Mouse (Mus musculus) NIH3T3 (cell line): ENCODE data around the gene Nampt.

Experiments
- DNase-seq: peaks from one replicate; pipeline ENCODE4 v3.0.0-alpha.2; 2012; ENCODE audit warnings: low read depth

Gene Nampt

DNA sequence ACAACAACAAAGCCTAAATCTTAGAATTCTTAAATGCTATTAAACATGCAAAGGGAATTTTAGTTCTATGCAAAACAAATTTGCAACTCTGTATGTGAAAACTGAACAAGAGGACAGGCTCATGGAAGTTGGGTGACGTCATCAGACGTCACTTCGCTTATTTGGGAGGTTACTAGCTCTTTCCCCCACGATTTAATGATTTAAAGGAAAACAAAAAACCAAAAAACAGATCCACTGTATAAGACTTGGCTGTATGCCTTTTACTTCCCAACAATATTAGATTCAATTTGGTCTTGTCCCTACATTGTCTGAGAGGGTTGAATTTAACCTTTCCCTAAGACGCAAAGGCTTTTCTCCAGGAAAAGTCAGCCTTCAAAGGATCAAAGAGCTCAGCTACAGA lies at the start of gene Nampt:
Gene Nampt (plus strand): TSS at position 130 of the 400 bp plus-strand sequence.
- DNase-seq = peak; percentile 91

DNA sequence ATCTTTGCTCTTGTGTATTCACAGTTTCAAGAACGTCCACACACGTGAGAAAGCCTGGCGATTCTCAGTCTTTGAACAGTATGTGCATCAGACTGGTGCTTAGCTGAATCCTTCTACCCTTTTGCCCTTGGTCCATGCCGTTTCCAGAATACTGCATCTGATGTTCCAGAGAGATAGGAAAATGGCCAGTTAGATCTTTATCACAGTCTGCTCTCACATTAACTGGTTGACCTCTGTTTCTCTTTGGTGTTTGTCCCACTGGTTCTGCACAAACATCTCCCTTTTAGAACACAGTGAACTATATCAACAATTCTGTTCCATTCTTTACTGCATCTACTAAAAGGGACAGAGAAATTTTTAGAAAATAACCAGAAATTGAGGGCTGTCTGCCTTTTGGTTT lies 48.6 kb upstream of the Nampt start:
- DNase-seq = no peak

DNA sequence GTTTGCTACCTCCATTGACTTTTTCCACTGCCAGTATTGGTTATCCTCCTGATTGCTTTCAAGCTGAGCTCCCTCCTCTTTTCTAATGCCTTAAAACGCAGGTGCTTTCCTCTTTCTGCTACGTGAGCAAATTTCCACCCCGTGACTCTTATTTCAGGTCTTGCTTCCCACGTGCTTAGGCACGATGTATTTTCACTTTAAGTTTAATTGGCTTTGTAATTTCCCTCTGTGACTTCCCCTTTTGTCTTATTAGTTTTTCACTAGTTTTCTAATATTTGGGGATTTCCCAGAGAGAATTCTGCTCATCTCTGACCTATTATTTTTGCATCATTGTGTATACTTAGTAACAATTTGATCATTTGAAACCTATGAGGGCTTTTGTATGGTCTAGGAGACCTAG lies 44.8 kb upstream of the Nampt start:
- no peak for DNase-seq

DNA sequence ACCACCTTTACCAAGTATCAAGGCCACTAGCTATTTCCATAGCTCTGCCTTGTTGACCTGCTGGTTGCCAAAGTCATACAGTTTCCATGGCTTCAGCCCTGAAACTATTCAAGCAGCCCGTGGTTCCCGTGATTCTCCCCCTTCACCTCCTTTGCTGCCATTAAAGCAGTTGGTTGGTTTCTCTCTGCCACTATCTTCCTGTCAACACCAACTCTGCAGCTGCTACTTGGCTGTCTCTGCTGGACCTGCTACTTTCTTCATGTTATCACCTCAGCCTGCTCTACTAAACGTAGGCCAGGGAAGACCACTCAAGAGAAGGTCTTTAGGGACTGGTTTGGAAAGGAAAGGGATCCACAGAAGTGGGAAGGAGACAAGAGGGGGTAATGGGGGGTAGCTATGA lies 30.3 kb upstream of the Nampt start:
- DNase-seq = no peak

DNA sequence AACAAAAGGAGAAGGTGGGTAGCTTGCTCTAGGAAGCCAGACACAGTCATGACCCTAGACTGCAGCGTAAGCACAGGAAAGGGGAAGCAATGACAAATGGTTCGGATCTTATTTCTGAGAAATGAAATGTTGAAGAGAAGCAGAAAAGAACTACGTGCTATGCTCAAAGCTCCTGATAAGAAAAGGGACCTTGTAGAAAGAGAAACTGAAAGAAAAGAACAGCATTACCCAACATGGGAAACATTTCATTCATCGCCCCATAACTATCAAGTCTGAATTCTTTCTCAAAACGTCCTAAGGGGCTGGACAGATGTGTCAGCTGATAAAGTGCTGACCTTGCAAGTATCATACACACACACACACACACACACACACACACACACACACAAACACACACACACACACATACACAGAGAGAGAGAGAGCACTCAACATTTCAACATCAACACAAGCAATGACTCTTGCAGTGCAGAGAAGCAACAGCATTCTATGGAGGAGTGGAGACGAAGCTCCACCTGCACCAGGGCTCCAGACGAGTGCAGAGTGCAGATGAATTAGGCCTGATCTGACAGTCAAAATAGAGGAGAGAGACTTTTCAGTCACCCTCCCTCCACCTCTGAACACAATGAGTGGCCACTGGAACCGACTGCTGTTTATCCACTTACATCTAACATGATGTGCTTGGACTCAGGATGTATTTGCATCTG lies 23.4 kb upstream of the Nampt start:
- DNase-seq = no peak

DNA sequence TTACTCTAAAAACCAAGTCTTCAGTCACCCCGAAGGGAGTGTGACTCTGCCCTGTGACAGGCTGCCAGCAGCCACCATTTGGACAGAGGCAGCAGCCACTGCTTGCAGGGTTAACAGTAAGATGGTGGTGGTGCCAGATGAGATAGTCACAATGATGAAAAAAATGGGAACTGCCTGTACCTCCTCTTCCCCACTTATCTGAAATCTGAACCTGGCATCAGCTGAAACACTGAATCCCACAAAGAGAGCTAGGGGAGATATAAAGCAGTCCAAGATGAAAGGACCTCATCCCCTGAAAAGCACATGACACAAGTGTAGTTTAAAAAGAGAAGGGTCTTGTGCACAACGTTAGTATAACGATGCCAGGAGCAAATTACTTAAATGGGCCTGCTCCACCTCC lies 21.9 kb upstream of the Nampt start:
- DNase-seq = no peak

DNA sequence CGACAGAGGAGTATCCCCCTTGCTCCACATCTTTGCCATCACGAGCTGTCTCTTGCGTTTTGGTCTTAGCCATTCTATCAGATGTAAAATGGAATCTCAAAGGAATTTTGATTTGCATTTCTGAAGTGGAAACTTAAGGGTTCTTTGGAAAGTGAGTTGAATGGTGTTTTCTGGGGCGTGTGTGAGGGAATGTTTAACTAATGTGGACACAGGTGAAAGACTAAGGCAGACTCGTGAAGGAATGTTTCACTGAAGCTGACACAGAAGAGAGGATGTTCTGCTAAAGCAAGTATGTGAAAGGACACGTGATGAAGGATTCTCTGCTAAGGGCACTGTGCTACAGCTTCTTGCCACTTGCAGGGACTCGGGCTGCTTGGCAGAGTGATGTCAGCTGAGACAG lies 18.3 kb upstream of the Nampt start:
- no peak for DNase-seq

DNA sequence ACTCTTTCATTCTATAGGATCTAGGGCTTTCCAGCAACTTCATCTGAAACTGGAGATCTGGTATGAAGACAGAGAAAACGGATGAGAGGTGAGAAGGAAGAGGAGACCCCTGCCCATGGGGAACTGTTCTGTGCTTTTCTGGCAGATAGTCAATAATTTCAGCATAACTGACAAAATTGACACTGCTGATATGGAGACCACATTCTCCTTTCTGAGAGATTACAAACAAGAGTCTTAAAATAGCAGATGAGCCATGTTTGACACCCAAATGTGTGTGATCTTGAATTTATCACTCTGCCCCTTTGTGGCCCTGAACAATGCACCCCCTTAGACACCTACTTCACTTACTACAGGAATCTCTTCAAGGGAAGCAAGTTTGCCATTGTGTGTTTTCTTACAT lies 13.8 kb upstream of the Nampt start:
- no peak for DNase-seq

DNA sequence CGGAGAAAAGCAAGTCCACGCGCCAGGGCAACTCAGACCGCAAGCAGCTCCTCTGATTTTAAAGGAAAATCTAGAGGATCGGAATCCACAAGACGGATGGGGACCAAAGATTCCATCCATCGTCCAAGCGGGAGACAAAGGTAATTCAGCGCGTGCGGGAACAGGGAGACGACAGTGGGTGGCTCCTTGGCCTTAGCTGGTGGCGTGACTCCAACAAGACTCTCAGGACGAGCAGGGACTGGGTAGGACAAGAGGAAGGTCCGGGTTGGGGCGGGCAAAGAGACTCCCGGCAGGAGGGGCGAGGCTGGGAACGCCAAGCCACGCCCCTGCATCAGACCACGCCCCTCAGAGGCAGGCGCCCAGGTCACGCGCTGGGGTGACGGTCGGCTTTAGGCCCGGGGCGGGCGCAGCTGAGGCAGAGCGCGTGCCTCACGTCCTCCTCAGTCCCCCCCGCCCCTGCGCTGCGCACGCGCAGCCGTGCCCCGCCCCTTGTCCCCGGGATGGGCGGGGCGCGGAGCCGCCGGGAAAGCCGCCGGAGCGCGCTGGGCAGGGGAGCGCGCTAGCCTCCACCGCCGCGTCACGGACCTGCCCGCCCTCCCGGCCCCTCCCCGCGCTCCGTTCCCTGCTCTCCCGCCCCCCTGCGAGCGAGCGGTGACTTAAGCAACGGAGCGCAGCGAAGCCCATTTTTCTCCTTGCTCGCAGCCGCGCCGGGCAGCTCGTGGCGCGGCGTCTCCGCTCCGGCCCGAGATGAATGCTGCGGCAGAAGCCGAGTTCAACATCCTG lies 669 bp downstream of the Nampt start:
- DNase-seq = peak; percentile 99

DNA sequence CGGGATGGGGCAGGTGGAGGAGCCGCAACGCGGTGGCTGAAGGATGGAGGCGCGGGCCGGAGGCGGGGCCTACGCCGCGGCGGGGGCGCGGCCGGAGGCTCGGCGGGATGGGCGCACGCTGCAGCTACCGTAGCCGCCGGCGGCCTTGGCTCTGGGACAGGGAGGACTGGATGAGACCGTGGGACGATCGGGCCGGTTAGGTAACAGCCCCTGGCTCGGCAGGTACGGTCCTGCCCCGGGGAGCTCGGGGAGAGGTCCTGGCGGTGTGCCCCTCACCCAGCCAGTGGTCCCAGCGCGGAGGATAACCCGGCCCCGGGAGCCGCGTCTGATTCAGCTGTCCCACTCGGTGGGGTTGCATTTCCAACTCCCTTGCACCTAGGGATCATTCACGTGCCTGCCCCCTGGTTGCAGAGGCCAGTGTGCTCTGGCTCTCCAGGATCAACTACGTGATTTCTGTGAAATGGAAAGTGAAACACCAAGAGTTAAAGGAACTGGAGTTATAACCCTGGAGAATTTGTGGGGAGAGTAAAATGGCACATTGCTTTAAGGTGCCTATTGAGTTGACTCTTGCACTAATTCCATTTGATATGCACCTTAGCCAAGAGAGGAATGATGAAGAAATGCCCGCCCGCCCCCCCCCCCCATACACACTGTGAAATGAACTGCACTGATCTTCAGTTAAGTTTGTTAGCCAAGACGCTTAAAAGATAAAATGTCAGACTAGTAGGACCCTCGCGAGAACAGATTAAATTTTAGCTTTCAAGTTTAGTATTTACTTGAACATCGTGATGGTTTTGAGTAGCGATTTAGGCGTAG lies 1.6 kb downstream of the Nampt start:
- peak; percentile 79 for DNase-seq

DNA sequence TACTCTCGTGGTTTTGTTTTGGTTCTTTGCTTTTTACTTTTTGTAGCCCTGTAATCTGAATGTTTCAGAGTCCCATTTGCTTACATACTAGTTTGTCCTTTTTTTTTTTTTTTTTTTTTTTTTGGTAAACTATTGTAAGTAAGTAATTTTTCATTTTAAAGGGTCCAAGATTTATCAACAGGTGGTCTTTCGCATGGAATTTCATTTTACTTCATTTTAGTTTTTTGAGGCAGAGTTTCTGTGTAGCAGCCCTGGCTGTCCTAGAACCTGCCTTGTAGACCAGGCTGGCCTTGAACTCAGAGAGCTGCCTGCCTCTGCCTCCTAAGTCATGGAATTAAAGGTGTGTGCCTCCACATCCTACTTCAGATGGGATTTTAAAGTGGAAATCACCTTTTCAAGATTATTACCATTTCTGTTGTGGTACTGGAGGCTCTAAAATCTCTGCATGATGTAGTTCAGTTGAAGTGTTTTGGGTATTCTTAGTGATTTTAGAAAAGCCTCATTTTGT lies 2.2 kb downstream of the Nampt start:
- DNase-seq = peak; percentile 8

DNA sequence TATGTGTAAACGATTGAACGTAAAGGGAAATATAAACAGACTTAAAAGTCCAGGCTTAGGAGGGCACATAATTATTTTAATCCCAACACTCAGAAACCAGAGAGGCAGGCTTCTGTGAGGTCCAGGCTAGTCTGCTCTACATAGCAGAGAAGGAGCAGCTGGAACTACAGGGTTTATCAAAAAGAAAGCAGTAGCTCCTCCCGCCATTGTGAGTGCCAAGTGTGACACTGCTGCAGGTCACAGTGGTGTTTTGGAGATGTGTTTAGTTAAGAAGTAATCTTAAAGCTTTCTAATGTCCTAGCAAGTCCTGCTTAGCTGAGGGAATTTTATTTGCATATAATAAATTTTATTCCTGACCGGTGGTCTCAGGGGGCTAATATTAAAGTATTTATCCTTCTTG lies 2.7 kb downstream of the Nampt start:
- DNase-seq = peak; percentile 14

DNA sequence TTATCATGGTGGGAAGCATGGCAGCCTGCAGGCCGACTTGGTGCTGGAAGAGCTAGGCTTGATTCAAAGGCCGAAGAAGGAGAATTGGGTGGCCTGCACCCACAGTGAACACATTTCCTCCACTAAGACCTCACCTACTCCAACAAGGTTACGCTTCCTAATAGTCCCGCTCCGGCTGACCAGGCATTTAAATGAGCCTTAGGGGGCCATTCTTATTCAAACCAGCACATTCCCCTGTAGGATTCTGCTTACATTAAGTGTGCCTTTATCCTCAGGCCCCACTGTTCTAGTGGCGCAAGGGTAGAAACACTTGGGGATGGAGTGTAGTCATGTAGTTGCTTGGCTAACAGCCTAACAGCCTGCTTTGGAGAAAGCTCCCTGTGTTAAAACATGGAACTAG lies 5.2 kb downstream of the Nampt start:
- no peak for DNase-seq

DNA sequence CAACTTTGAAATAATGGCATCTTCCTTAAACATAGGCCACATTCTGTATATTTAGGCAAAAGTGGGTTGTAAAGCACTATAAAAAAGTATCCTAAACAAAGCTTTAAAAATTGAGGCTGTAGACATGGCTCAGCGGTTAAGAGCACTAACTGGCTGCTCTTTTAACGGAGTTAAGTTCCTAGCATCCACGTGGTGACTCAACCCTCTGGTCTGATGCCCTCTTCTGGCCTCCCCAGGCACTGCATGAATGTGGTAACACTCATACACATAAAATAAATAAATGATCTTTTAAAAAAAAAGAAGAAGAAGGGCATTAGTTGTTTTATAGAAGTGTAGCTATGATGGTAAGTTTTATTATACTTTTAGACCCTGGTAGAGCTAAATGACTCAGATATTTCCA lies 7.6 kb downstream of the Nampt start:
- DNase-seq = peak; percentile 66

DNA sequence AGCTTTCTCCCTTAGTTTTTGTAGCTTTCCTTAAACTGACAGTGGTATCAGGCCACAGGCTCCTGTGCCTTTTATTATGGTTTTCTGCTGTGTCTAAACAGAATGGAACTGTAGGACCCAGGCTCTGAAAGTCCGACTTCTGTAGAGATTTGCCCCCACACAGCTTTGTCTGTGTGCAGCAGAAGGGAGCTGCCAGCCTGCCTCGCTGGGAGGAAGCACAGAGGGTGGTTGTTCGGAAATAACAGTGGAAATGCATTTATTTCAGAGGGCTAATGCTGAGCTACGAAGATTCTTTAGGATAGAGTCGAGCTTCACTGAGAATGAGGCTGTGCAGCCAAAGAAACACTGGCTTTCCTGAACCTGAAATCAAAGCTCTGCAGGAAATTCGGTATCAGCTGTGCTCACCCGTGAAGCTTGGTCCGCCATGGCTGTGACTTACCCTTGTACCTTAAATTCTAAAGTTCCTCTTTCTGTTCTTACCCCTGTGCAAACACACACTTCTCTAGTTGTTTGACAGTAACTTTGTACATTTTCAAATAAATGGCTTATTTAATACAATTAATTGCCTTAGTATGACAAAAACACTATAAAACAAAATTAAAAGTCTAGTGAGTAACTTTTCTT lies 8.9 kb downstream of the Nampt start:
- DNase-seq = no peak

DNA sequence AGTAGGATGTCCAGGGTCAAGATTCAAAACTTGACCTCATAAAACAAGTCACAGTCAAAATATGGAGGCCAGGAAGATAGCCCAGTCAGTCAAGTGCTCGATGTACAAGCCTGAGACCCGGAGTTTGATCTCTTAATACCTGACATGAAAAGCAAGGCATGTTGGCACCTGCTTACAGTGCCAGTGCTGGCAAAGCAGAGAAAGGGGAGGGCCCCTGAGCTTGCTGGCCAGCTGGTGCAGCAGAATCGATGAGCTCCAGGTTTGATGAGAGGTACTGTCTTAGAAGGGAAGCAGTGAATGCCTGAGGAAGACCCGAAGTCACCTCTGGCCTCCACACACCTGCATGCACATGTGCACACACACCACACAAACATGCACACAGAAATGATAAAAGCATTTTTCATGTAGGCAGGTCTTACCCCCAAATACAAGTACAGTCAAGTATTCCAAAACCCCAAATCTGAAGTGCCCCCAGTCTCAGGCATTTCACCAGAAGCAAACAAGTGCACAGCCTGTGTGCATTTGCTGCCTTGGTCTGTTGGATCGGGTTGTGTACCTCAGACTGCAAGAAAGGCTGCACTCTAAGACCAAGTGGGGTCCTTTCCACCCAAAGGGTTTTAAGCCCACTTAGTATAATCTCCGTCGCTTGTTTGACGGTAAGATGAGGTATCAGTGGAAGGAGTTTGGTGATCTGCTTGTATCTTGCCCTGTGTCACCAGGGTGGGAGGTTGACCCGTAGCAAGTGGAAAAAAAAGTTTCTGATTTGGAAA lies 10.2 kb downstream of the Nampt start:
- DNase-seq = no peak

DNA sequence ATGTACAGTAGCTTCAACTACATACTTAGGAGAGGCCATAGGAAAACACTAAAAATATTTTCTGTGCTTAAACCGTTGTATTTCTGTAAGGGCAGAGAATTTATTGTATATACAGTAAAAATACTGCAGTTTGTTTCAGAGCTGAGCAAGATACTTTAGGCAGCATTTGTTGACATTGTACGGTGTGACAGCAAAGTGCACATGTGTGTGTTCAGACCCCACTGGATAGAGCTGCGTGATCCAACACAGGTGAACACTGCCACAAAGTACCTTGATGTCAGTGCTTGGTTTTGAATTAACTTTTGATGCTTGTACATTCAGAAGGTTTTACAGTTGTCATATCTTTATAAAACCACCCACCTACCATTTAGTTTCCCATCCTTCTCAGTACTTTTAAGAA lies 12.7 kb downstream of the Nampt start:
- no peak for DNase-seq

DNA sequence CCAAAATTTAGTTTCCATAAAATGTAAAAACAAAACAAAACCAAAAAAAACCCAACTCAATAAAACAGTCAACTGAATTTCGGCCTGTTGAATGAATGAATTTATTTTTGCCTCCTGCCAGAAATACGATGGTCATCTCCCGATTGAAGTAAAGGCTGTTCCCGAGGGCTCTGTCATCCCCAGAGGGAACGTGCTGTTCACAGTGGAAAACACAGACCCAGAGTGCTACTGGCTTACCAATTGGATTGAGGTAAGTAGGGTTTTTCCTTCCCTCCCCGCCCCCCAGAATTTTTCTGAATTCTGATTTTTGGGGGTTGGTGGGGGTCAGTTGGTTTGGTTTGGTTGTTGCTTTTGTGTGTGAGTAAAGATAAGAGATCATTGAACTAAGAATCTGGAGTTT lies 15.4 kb downstream of the Nampt start:
- DNase-seq = no peak

DNA sequence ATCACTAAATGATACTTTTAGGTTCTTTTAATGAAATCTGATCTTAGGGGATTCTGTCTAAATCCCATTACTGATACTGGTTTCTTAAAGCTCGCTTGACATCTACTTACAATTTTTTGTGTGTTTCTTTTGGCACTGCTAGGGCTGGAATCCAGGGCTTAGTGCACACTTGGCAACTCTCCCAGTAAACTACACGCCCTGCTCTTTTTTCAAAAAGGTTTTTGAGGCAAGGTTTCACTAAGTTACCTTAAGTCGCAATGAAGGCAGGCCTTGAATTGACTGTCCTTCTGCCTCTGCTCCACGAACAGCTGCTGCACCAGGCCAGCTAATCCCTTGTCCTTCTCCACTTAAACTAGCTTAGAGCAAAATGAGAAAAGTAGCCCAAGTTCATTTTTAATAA lies 15.9 kb downstream of the Nampt start:
- DNase-seq = peak; percentile 78

DNA sequence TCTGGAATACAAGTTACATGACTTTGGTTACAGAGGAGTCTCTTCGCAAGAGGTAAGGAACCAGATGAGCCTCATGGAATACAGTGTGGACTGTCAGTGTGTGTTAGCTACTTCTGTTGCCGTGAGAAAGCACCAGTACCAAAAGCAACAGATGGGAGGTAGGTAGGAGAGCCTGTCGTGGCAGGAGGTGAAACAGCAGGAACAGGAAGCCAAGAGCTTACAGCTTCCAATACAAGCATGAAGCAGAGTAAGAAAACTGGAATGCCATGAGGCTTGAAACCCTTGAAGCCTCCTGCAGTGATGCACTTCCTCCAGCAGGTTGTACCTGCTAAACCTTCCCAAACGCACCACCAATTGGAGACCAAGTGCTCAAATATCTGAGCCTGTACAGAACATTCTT lies 19.1 kb downstream of the Nampt start:
- DNase-seq = no peak

DNA sequence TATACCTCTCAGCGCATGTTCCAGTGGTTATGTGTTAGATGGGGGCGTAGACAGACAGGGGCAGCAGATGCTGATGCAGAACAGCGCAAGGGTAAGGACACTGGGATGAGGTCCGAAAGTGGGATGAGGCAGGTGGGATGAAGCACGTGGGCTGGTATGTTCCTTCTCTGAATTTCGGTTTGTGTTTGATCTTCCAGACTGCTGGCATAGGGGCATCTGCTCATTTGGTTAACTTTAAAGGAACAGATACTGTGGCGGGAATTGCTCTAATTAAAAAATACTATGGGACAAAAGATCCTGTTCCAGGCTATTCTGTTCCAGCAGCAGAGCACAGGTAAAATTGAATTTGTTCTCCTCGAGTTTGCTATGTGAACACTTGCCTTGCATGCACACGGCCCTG lies 19.6 kb downstream of the Nampt start:
- DNase-seq = no peak
